Mouse (Mus musculus): ENCODE results near the gene Hadha. TPM values are rescaled to one million over a fixed set of nuclear protein-coding genes. Genes with fewer than 3 reads are reported as not detected.
A peak's percentile ranks its signal among the peaks of the same experiment; 100 is the strongest.

The Hadha gene
- polyA plus RNA-seq, 1 experiment from 2014 or later: 118 TPM

DNA sequence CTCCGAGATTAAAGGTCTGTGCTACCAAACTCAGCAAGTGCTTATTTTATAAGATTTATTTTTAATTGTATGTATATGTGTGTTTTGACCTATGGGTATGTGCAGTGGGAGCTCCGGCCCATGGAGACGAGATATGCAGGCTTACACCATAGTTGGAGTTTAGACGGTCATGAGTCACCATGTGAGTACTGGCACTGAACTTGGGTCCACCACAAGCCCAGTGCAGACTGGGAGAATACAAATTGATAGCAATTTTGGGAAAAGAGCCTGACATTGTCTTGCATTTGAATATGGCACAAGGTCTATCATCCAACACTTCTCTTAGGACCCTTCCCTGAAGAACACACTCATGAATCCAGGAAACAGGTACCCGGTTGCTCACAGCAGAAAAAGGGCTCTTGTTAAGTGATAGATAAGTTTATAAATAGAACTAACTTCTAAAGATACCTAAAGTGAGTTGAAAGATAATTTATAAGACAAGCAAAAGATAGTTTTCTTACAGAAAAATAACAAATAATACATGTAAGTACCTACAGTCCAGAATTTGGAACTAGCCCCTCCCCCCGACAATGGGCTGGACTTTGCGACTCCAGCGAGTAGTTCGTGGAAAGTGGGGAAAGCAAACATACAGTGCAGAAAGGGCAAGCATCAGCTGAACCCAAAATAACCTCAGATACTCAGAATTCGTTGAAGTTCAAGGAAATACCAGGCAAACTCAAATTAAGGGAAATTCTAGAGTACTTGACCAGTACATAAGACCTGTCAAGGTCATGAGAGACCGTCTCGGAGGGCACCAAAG lies 32.9 kb upstream of the Hadha start:
- ATAC-seq (ENCODE audit: low read depth): peak; percentile 81
- peaks cover 12% of the 10 kb centered on the region for H3K36me3 ChIP-seq (ENCODE audit: control insufficient read depth, insufficient read depth)
- no peaks in the 10 kb centered on the region for H3K9me3 ChIP-seq (replicated peaks; ENCODE audit: control insufficient read depth, low read length)
- H3K9ac ChIP-seq (ENCODE audit: low read depth, low read length): no peak overlapping the region
- H3K4me2 ChIP-seq (ENCODE audit: low read depth, low read length): no peak overlapping the region
- no peaks in the 10 kb centered on the region; the same call in 1 of the 2 replicates for H3K4me1 ChIP-seq (ENCODE audit: control insufficient read depth, low read depth, low read length)
- H3K27me3 ChIP-seq (ENCODE audit: control insufficient read depth, insufficient read depth, low read depth, low read length): no peaks in the 10 kb centered on the region
- H3K4me3 ChIP-seq (ENCODE audit: low read depth, low read length): no peak overlapping the region
- peak overlapping the region; percentile 55 for H3K27ac ChIP-seq (ENCODE audit: low read length)
- 74% methylated on average over 12 of the region's 12 CpGs for WGBS (ENCODE audit: insufficient replicate concordance)

GRCm38 (mm10) chr5:30175811-30176210 lies 20.8 kb upstream of the Hadha start:
- H3K4me3 ChIP-seq (ENCODE audit: low read depth, low read length): no peak overlapping the region
- no peak for ATAC-seq (ENCODE audit: low read depth)
- 85% methylated on average over 4 of the region's 4 CpGs for WGBS (ENCODE audit: insufficient replicate concordance)
- peaks cover 34% of the 10 kb centered on the region for H3K36me3 ChIP-seq (ENCODE audit: control insufficient read depth, insufficient read depth)
- no peaks in the 10 kb centered on the region for H3K4me1 ChIP-seq (ENCODE audit: control insufficient read depth, low read depth, low read length)
- H3K27me3 ChIP-seq (ENCODE audit: control insufficient read depth, insufficient read depth, low read depth, low read length): no peaks in the 10 kb centered on the region
- H3K4me2 ChIP-seq (ENCODE audit: low read depth, low read length): no peak overlapping the region
- H3K9ac ChIP-seq (ENCODE audit: low read depth, low read length): no peak overlapping the region
- H3K9me3 ChIP-seq (replicated peaks; ENCODE audit: control insufficient read depth, low read length): no peaks in the 10 kb centered on the region
- H3K27ac ChIP-seq (ENCODE audit: low read length): no peak overlapping the region

- Histone ChIP-seq H3K36me3 (ENCODE audit: control insufficient read depth, insufficient read depth) (peaks cover 23% of the 10 kb centered on the region), H3K9me3 (replicated peaks; ENCODE audit: control insufficient read depth, low read length) (no peaks in the 10 kb centered on the region), H3K4me1 (ENCODE audit: control insufficient read depth, low read depth, low read length) (no peaks in the 10 kb centered on the region; the same call in 1 of the 2 replicates), H3K27ac (ENCODE audit: low read length) (no peak overlapping the region), H3K4me3 (ENCODE audit: low read depth, low read length) (no peak overlapping the region), H3K27me3 (ENCODE audit: control insufficient read depth, insufficient read depth, low read depth, low read length) (no peaks in the 10 kb centered on the region), H3K9ac (ENCODE audit: low read depth, low read length) (no peak overlapping the region), H3K4me2 (ENCODE audit: low read depth, low read length) (no peak overlapping the region)
- 79% methylated on average over 20 of the region's 20 CpGs for WGBS (ENCODE audit: insufficient replicate concordance)
- ATAC-seq (ENCODE audit: low read depth): no peak
Measured at GRCm38 (mm10) chr5:30172931-30173692, 18.1 kb upstream of the Hadha start.

DNA sequence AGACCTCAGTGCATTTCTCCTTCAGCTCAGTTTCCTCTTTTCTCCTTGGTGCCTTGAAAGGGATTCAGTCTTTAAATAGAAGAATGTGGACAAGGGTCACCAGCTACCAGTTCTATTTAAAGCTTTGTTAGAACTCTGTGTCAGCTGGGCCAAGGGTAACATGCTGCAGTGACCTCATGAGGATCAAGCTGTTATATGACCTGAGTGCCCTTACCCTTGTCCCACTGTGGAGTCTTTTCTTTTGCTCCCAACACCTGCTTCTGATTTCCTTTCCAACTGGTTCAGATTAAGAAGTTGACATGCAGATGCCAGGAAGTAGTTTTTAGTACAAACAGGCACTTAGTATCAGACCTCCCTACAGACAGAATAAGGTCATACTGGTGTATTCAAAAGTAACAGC lies 17.2 kb upstream of the Hadha start:
- H3K27ac ChIP-seq (ENCODE audit: low read length): no peak overlapping the region
- H3K9ac ChIP-seq (ENCODE audit: low read depth, low read length): no peak overlapping the region
- ATAC-seq (ENCODE audit: low read depth): peak; percentile 43; the same call in 1 of the 2 replicates

DNA sequence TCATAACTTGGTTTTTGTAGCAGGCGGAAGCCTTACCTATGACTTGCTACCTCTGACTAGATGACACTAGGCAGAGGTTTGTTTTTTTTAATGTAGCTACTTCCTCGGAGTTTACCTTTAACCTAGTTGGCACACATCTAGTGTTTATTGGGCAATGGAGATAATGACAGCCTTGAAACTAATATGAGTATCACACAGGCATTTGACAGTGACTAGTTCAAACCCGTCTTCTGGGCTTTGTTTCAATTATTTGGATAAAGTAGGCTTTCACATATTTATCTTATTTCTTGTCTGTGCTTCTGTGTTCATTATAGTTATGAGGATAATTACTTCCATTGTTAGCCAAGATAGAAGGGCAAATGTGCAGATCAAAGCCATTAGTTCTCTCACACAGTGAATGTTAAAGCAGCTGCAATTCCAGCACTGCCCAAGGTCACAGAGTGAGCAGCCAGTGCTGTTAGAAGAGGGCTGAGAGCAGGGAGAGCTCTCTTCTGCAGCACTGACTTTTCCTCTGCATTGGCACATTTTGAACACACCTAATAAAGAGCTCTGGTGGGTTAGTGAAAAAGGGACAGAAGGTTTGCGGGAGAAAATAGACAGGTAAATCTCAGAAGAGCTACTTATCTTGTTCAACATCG lies 15.5 kb upstream of the Hadha start:
- Histone ChIP-seq H3K36me3 (ENCODE audit: control insufficient read depth, insufficient read depth) (peaks cover 12% of the 10 kb centered on the region), H3K4me3 (ENCODE audit: low read depth, low read length) (no peak overlapping the region), H3K9ac (ENCODE audit: low read depth, low read length) (no peak overlapping the region), H3K4me2 (ENCODE audit: low read depth, low read length) (no peak overlapping the region), H3K27ac (ENCODE audit: low read length) (peak overlapping the region; percentile 57), H3K4me1 (ENCODE audit: control insufficient read depth, low read depth, low read length) (no peaks in the 10 kb centered on the region; the same call in 1 of the 2 replicates), H3K27me3 (ENCODE audit: control insufficient read depth, insufficient read depth, low read depth, low read length) (no peaks in the 10 kb centered on the region), H3K9me3 (replicated peaks; ENCODE audit: control insufficient read depth, low read length) (no peaks in the 10 kb centered on the region)
- peak; percentile 37; the same call in 1 of the 2 replicates for ATAC-seq (ENCODE audit: low read depth)
- WGBS (ENCODE audit: insufficient replicate concordance): 68% methylated on average over 5 of the region's 5 CpGs

More for the DNA sequence above, 17.2 kb upstream of the Hadha start:
- Histone ChIP-seq H3K4me3 (ENCODE audit: low read depth, low read length) (no peak overlapping the region), H3K27me3 (ENCODE audit: control insufficient read depth, insufficient read depth, low read depth, low read length) (no peaks in the 10 kb centered on the region), H3K36me3 (ENCODE audit: control insufficient read depth, insufficient read depth) (peaks cover 23% of the 10 kb centered on the region), H3K4me1 (ENCODE audit: control insufficient read depth, low read depth, low read length) (no peaks in the 10 kb centered on the region; the same call in 1 of the 2 replicates), H3K4me2 (ENCODE audit: low read depth, low read length) (no peak overlapping the region), H3K9me3 (replicated peaks; ENCODE audit: control insufficient read depth, low read length) (no peaks in the 10 kb centered on the region)

DNA sequence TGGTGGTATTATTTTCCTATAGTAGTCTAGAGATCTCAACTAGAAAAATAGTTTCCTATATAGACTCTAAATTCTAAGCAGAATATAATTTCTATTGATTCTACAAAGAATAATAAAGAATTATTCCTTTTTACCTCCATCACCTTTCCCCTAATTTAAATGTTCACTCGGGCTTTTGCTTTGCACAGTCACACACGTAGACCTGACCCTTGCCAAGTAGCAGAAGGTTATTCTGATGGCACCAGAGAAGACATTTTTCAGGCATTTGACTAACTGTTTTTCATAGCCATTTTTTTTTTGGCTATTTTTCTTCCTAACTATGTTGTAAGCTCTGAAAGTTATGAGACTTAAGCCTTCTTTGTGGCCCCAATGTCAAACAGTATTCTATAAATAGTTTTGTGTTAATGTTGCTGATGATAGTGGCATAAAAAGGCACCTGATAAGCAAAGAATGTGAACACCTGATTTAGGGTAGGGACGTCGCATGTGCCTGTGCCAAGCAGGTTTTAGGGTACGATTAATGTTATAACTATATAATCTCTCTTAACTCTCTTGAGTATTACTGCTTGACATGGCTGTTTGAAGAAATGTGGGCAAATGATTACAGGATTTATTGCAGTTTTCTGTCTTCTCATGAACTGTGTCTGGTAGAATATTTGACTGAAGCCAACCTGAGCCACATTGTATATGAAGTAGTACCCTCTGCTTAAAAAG lies 10.4 kb upstream of the Hadha start:
- no peak overlapping the region for H3K4me2 ChIP-seq (ENCODE audit: low read depth, low read length)
- no peaks in the 10 kb centered on the region for H3K27me3 ChIP-seq (ENCODE audit: control insufficient read depth, insufficient read depth, low read depth, low read length)
- peaks cover 7% of the 10 kb centered on the region for H3K36me3 ChIP-seq (ENCODE audit: control insufficient read depth, insufficient read depth)
- no peaks in the 10 kb centered on the region for H3K9me3 ChIP-seq (replicated peaks; ENCODE audit: control insufficient read depth, low read length)
- H3K4me3 ChIP-seq (ENCODE audit: low read depth, low read length): no peak overlapping the region
- H3K27ac ChIP-seq (ENCODE audit: low read length): no peak overlapping the region
- ATAC-seq (ENCODE audit: low read depth): no peak
- H3K4me1 ChIP-seq (ENCODE audit: control insufficient read depth, low read depth, low read length): no peaks in the 10 kb centered on the region; the same call in 1 of the 2 replicates
- H3K9ac ChIP-seq (ENCODE audit: low read depth, low read length): no peak overlapping the region
- 71% methylated on average over 5 of the region's 5 CpGs for WGBS (ENCODE audit: insufficient replicate concordance)

DNA sequence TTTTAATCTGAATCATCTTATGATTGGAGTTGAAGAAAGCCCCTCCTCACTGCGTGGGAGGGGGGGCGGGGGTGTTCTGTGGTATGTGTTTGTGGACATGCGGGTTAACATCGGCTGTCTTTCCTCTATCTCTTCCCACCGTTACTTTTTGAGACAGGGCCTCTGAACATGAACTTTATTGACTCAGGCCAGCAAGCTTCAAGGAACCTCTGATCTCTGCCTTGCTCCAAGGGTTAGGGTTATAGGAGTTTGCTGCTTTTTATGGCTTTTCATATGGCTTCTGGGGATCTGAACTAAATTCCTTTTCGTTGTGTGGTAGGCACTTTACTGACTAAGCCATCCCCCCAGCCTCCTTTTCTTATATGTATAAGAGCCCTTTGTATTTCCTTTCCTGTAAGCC lies 7.4 kb upstream of the Hadha start:
- H3K4me2 ChIP-seq (ENCODE audit: low read depth, low read length): no peak overlapping the region
- H3K27ac ChIP-seq (ENCODE audit: low read length): no peak overlapping the region
- no peak overlapping the region for H3K9ac ChIP-seq (ENCODE audit: low read depth, low read length)
- no peaks in the 10 kb centered on the region for H3K4me1 ChIP-seq (ENCODE audit: control insufficient read depth, low read depth, low read length)
- H3K36me3 ChIP-seq (ENCODE audit: control insufficient read depth, insufficient read depth): 0 out of 2 replicates have a peak, but pooled peaks cover 3% of the 10 kb centered on the region
- 64% methylated on average over 6 of the region's 6 CpGs for WGBS (ENCODE audit: insufficient replicate concordance)
- H3K27me3 ChIP-seq (ENCODE audit: control insufficient read depth, insufficient read depth, low read depth, low read length): no peaks in the 10 kb centered on the region
- H3K9me3 ChIP-seq (replicated peaks; ENCODE audit: control insufficient read depth, low read length): no peaks in the 10 kb centered on the region
- no peak for ATAC-seq (ENCODE audit: low read depth)
- H3K4me3 ChIP-seq (ENCODE audit: low read depth, low read length): no peak overlapping the region

DNA sequence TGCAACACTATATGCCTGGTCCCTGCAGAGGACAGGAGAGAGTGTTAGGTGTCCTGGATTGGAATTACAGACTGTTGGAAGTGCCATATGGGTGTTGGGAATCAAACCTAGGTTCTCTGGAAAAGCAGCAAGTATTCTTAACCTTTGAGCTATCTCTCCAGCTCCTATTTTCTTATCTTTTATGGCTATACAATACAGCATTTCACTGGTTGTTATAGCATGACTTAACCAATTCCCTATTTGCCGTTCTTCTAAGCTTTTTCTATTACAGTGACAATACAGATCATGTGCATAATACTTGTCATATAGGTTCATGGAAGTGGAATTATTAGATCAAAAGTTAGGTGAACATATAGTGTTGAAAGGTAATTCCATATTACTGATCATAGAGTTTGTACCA lies 6.9 kb upstream of the Hadha start:
- 65% methylated on average over 1 of the region's 1 CpGs for WGBS (ENCODE audit: insufficient replicate concordance)
- ATAC-seq (ENCODE audit: low read depth): no peak

More for the DNA sequence above, 6.9 kb upstream of the Hadha start:
- H3K9me3 ChIP-seq (replicated peaks; ENCODE audit: control insufficient read depth, low read length): no peaks in the 10 kb centered on the region
- no peak overlapping the region for H3K4me3 ChIP-seq (ENCODE audit: low read depth, low read length)
- H3K4me1 ChIP-seq (ENCODE audit: control insufficient read depth, low read depth, low read length): no peaks in the 10 kb centered on the region
- H3K27me3 ChIP-seq (ENCODE audit: control insufficient read depth, insufficient read depth, low read depth, low read length): no peaks in the 10 kb centered on the region
- no peak overlapping the region for H3K9ac ChIP-seq (ENCODE audit: low read depth, low read length)
- no peak overlapping the region for H3K4me2 ChIP-seq (ENCODE audit: low read depth, low read length)
- H3K27ac ChIP-seq (ENCODE audit: low read length): no peak overlapping the region
- 0 out of 2 replicates have a peak, but pooled peaks cover 3% of the 10 kb centered on the region for H3K36me3 ChIP-seq (ENCODE audit: control insufficient read depth, insufficient read depth)
